Mouse (Mus musculus): ENCODE results near the gene Gjb2. TPM values are rescaled to one million over a fixed set of nuclear protein-coding genes. Genes with fewer than 3 reads are reported as not detected.

Gjb2 gene
- polyA plus RNA-seq, 1 experiment from 2014 or later = 12.5 TPM

- H3K9me3 ChIP-seq = no peaks in the 10 kb centered on the region
- H3K4me1 ChIP-seq = peaks cover 10% of the 10 kb centered on the region
- peak; percentile 53 for ATAC-seq (ENCODE audit: low FRiP score)
- peak within 1 kb of the TSS; percentile 89 for H3K4me2 ChIP-seq
- no peak within 1 kb of the TSS for H3K27ac ChIP-seq
- peak within 1 kb of the TSS; percentile 44 for H3K9ac ChIP-seq
- peak within 1 kb of the TSS; percentile 56 for H3K4me3 ChIP-seq (replicated peaks)
- under 1% methylated on average over 78 of the region's 79 CpGs for WGBS
- no peaks in the 10 kb centered on the region for H3K36me3 ChIP-seq (replicated peaks)
- peaks cover 50% of the 10 kb centered on the region for H3K27me3 ChIP-seq
Measured at GRCm38 (mm10) chr14:57057563-57058321, 46.8 kb downstream of the Gjb2 start, which contains the start of gene Gja3. Gene Gja3 (minus strand): TSS chr14:57058100.

GRCm38 (mm10) chr14:57057204-57057562, 47.3 kb downstream of the Gjb2 start:
- 2% methylated on average over 19 of the region's 19 CpGs for WGBS
- H3K4me1 ChIP-seq = peaks cover 10% of the 10 kb centered on the region
- H3K27me3 ChIP-seq = peaks cover 50% of the 10 kb centered on the region
- no peak for ATAC-seq (ENCODE audit: low FRiP score)
- peak overlapping the region; percentile 44 for H3K9ac ChIP-seq
- H3K4me3 ChIP-seq (replicated peaks) = peak overlapping the region; percentile 56
- no peaks in the 10 kb centered on the region for H3K9me3 ChIP-seq
- H3K4me2 ChIP-seq = peak overlapping the region; percentile 89
- H3K27ac ChIP-seq = no peak overlapping the region
- H3K36me3 ChIP-seq (replicated peaks) = no peaks in the 10 kb centered on the region

GRCm38 (mm10) chr14:57052713-57053112, 51.8 kb downstream of the Gjb2 start:
- Histone ChIP-seq H3K36me3 (replicated peaks) (no peaks in the 10 kb centered on the region), H3K4me2 (no peak overlapping the region), H3K9me3 (no peaks in the 10 kb centered on the region), H3K9ac (no peak overlapping the region), H3K27me3 (peaks cover 32% of the 10 kb centered on the region), H3K4me3 (replicated peaks) (no peak overlapping the region), H3K4me1 (peaks cover 6% of the 10 kb centered on the region), H3K27ac (no peak overlapping the region)
- 70% methylated on average over 6 of the region's 6 CpGs for WGBS
- ATAC-seq (ENCODE audit: low FRiP score) = no peak

Other genes with a start within 250 kb of the Gjb2 start
- 88.2 and 89.5 TPM in 2 replicates for gene Zmym2, start 218.0 kb downstream of the Gjb2 start, polyA plus RNA-seq (2016; fragmentation: Nextera tagmentation; extraction: Ambion mirVana)
- gene Gja3, start 46.6 kb downstream of the Gjb2 start, polyA plus RNA-seq (2016; fragmentation: Nextera tagmentation; extraction: Ambion mirVana) = 0.37 and 0.46 TPM in 2 replicates
- not detected in 2 replicates for gene Gm4491, start 11.2 kb upstream of the Gjb2 start, polyA plus RNA-seq (2016; fragmentation: Nextera tagmentation; extraction: Ambion mirVana)
- gene Gjb6, start 28.9 kb upstream of the Gjb2 start, polyA plus RNA-seq (2016; fragmentation: Nextera tagmentation; extraction: Ambion mirVana) = 3.2 and 3.7 TPM in 2 replicates